Mouse (Mus musculus) heart, embryonic 11.5 days (tissue): ENCODE measurements around the gene Cactin. TPM values are rescaled to one million over a fixed set of nuclear protein-coding genes. Genes with fewer than 3 reads are reported as not detected.

Experiments used
- ATAC-seq: fragments of 200-750 bp; cut with Nextera tagmentation; replicated peaks from 2 replicates; pipeline ENCODE4 v1.8.0; 2017; ENCODE audit warnings: moderate library complexity; ENCODE audit not compliant: insufficient number of reproducible peaks, low FRiP score, low TSS enrichment
- H3K27ac ChIP-seq: fragments of 300-500 bp; sonication (generic); 2 replicates; pipeline ENCODE4 v1.5.1; 2014; ENCODE audit warnings: mild to moderate bottlenecking, low read depth, low read length
- H3K27me3 ChIP-seq: fragments of 300-500 bp; sonication (generic); 2 replicates; pipeline ENCODE4 v1.6.1; 2014; ENCODE audit warnings: mild to moderate bottlenecking, low read length, mixed read lengths; ENCODE audit not compliant: control insufficient read depth, insufficient read depth
- H3K36me3 ChIP-seq: fragments of 300-500 bp; sonication (generic); 2 replicates; pipeline ENCODE4 v1.6.1; 2014; ENCODE audit warnings: mild to moderate bottlenecking, low read length, moderate library complexity, mixed read lengths; ENCODE audit not compliant: control insufficient read depth, insufficient read depth
- H3K4me1 ChIP-seq: fragments of 300-500 bp; sonication (generic); 2 replicates; pipeline ENCODE4 v1.6.1; 2014; ENCODE audit warnings: low read length; ENCODE audit not compliant: control insufficient read depth, insufficient read depth
- H3K4me2 ChIP-seq: fragments of 300-500 bp; sonication (generic); 2 replicates; pipeline ENCODE4 v1.6.1; 2014; ENCODE audit warnings: mild to moderate bottlenecking, moderate library complexity
- H3K4me3 ChIP-seq: fragments of 300-500 bp; sonication (generic); 2 replicates; pipeline ENCODE4 v1.5.1; 2014; ENCODE audit warnings: low read depth, low read length
- H3K9ac ChIP-seq: fragments of 300-500 bp; sonication (generic); 2 replicates; pipeline ENCODE4 v1.6.1; 2014; ENCODE audit warnings: mild to moderate bottlenecking, low read depth, low read length, moderate library complexity
- H3K9me3 ChIP-seq: fragments of 300-500 bp; sonication (generic); replicated peaks from 2 replicates; pipeline ENCODE4 v1.6.1; 2016; ENCODE audit warnings: low read length; ENCODE audit not compliant: control insufficient read depth
- WGBS: fragments of 180-500 bp; shearing (Covaris S2); extraction: QIAGEN DNeasy Blood & Tissue Kit; methylation state at CpG from one replicate; pipeline ENCODE4 v1.1.7; 2014; ENCODE audit not compliant: insufficient replicate concordance; 5-methylcytosine and 5-hydroxymethylcytosine counted together
- polyA plus RNA-seq: library from polyadenylated mRNA; unstranded; fragments of >200 nt; fragmentation: Nextera tagmentation; extraction: Ambion mirVana; gene quantifications from 2 replicates; pipeline ENCODE4 v1.2.1, GENCODE M21; 2014

Gene Cactin
- 20.2 and 25.0 TPM in 2 replicates for polyA plus RNA-seq

- Histone ChIP-seq H3K36me3 (peaks cover 37% of the 10 kb centered on the region), H3K27me3 (no peaks in the 10 kb centered on the region), H3K4me1 (peaks cover 37% of the 10 kb centered on the region), H3K9ac (peak within 1 kb of the TSS; percentile 88), H3K4me2 (peak within 1 kb of the TSS; percentile 87), H3K27ac (peak within 1 kb of the TSS; percentile 85), H3K9me3 (no peaks in the 10 kb centered on the region), H3K4me3 (peak within 1 kb of the TSS; percentile 96)
- peak; percentile 90 for ATAC-seq
- under 1% methylated on average over 68 of the region's 68 CpGs for WGBS
Measured at GRCm38 (mm10) chr10:81320550-81321347, at the start of gene Cactin. TSS of gene Cactin (plus strand) at chr10:81321103.

- H3K27ac ChIP-seq, result no peak overlapping the region
- H3K4me1 ChIP-seq, result peaks cover 8% of the 10 kb centered on the region
- WGBS, result 97% methylated on average over 21 of the region's 21 CpGs
- no peak overlapping the region for H3K9ac ChIP-seq
- peaks cover 10% of the 10 kb centered on the region for H3K36me3 ChIP-seq
- no peaks in the 10 kb centered on the region for H3K9me3 ChIP-seq
- H3K27me3 ChIP-seq, result peaks cover 5% of the 10 kb centered on the region
- no peak overlapping the region for H3K4me2 ChIP-seq
- no peak overlapping the region for H3K4me3 ChIP-seq
- no peak for ATAC-seq
Measured at GRCm38 (mm10) chr10:81272356-81272755, 48.5 kb upstream of the Cactin start.

- Histone ChIP-seq H3K4me3 (no peak overlapping the region), H3K9ac (no peak overlapping the region), H3K4me2 (no peak overlapping the region), H3K27me3 (peaks cover 14% of the 10 kb centered on the region), H3K27ac (no peak overlapping the region), H3K36me3 (peaks cover 10% of the 10 kb centered on the region), H3K9me3 (no peaks in the 10 kb centered on the region), H3K4me1 (peaks cover 3% of the 10 kb centered on the region)
- ATAC-seq, result no peak
- WGBS, result 90% methylated on average over 19 of the region's 19 CpGs
Measured at GRCm38 (mm10) chr10:81273842-81274241, 47.1 kb upstream of the Cactin start.

GRCm38 (mm10) chr10:81277676-81278075, 43.2 kb upstream of the Cactin start:
- 60% methylated on average over 22 of the region's 22 CpGs for WGBS
- H3K27me3 ChIP-seq, result peaks cover 42% of the 10 kb centered on the region
- peaks cover 5% of the 10 kb centered on the region; the same call in 1 of the 2 replicates for H3K4me1 ChIP-seq
- no peaks in the 10 kb centered on the region for H3K9me3 ChIP-seq
- no peak overlapping the region for H3K4me2 ChIP-seq
- no peak overlapping the region for H3K4me3 ChIP-seq
- ATAC-seq, result no peak
- peaks cover under 1% of the 10 kb centered on the region for H3K36me3 ChIP-seq
- no peak overlapping the region for H3K27ac ChIP-seq
- no peak overlapping the region for H3K9ac ChIP-seq

GRCm38 (mm10) chr10:81279496-81279895, 41.4 kb upstream of the Cactin start:
- H3K4me3 ChIP-seq, result no peak overlapping the region
- H3K9ac ChIP-seq, result no peak overlapping the region
- H3K9me3 ChIP-seq, result no peaks in the 10 kb centered on the region
- H3K27ac ChIP-seq, result no peak overlapping the region
- H3K36me3 ChIP-seq, result no peaks in the 10 kb centered on the region; the same call in 1 of the 2 replicates
- no peak for ATAC-seq
- H3K27me3 ChIP-seq, result peaks cover 61% of the 10 kb centered on the region
- WGBS, result 23% methylated on average over 10 of the region's 10 CpGs
- H3K4me2 ChIP-seq, result no peak overlapping the region
- H3K4me1 ChIP-seq, result peaks cover 5% of the 10 kb centered on the region; the same call in 1 of the 2 replicates

GRCm38 (mm10) chr10:81284189-81284588, 36.7 kb upstream of the Cactin start:
- H3K27ac ChIP-seq, result no peak overlapping the region
- peaks cover 62% of the 10 kb centered on the region for H3K27me3 ChIP-seq
- H3K36me3 ChIP-seq, result no peaks in the 10 kb centered on the region
- peaks cover 3% of the 10 kb centered on the region; the same call in 1 of the 2 replicates for H3K4me1 ChIP-seq
- H3K4me2 ChIP-seq, result no peak overlapping the region; the same call in 1 of the 2 replicates
- H3K9ac ChIP-seq, result no peak overlapping the region
- ATAC-seq, result no peak
- no peaks in the 10 kb centered on the region for H3K9me3 ChIP-seq
- WGBS, result 37% methylated on average over 6 of the region's 6 CpGs
- no peak overlapping the region for H3K4me3 ChIP-seq

- WGBS, result 10% methylated on average over 17 of the region's 17 CpGs
- Histone ChIP-seq H3K9ac (no peak overlapping the region), H3K4me1 (no peaks in the 10 kb centered on the region), H3K27me3 (peaks cover 61% of the 10 kb centered on the region), H3K36me3 (no peaks in the 10 kb centered on the region), H3K27ac (no peak overlapping the region), H3K4me2 (peak overlapping the region; percentile 86; the same call in 1 of the 2 replicates), H3K9me3 (no peaks in the 10 kb centered on the region), H3K4me3 (peak overlapping the region; percentile 51; the same call in 1 of the 2 replicates)
- ATAC-seq, result no peak
Measured at GRCm38 (mm10) chr10:81284719-81285118, 36.2 kb upstream of the Cactin start.

GRCm38 (mm10) chr10:81285694-81286450, 35.0 kb upstream of the Cactin start:
- Histone ChIP-seq H3K9me3 (no peaks in the 10 kb centered on the region), H3K4me2 (peak overlapping the region; percentile 86), H3K9ac (peak overlapping the region; percentile 71)

More at GRCm38 (mm10) chr10:81285694-81286450, 35.0 kb upstream of the Cactin start:
- Histone ChIP-seq H3K27me3 (peaks cover 61% of the 10 kb centered on the region), H3K27ac (no peak overlapping the region), H3K36me3 (no peaks in the 10 kb centered on the region), H3K4me3 (peak overlapping the region; percentile 51), H3K4me1 (peaks cover 4% of the 10 kb centered on the region; the same call in 1 of the 2 replicates)
- ATAC-seq, result peak; percentile 58
- 1% methylated on average over 54 of the region's 54 CpGs for WGBS
